23 mouse cellular contexts compared by ENCODE assay signal in the genomic region with DNA sequence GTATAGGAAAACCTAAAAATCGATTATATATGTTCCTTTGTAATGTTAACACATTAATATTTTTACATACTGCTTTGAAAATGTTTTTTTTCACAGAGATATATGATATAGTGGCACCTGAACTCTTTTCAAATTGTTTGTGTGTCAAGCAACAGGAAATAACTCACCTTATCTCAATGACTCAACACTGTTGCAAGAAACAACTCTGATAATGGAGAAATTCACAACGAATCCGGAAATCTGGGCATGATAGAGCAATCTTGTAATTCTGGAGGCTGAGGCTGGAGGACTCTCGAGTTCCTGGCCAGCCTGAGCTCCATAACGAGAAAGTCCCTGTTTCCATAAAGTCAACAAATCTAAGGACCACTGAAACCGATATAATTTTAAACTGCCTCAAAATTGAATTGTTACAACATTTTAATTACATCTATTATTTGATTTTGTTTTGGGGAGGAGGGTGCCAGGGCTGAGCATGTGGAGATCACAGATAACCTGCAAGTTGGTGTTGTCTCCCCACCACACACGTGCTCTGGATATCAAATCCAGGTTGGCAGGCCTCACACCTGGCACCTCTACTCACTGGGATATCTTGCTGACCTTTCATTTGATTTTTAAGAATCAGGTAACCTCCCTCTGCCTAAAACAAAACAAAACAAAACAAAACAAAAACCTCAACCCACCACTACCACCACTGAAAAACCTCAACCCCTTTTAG. TPM values are rescaled to one million over a fixed set of nuclear protein-coding genes. Genes with fewer than 3 reads are reported as not detected.
DNase-seq lines count a peak whose midpoint lies in the region; ATAC-seq lines count a peak whose summit lies in the region.
"Had no signal": no experiment of that assay in that cellular context is flagged by ENCODE, and none has a peak within 500 bp of the region (broad histone marks: within the 10 kb centered on the region; RNA-seq: fewer than 3 reads in every experiment).

No protein-coding gene starts in this region.

- H3K9me3 ChIP-seq in heart, embryonic 13.5 days: no peaks in the 10 kb centered on the region
- H3K9me3 ChIP-seq in liver, embryonic 12.5 days (replicated peaks): 0 out of 2 replicates have a peak, but pooled peaks cover 3% of the 10 kb centered on the region
- no peaks in the 10 kb centered on the region for H3K9me3 ChIP-seq in hindbrain, embryonic 16.5 days (ENCODE audit: control insufficient read depth, low read length)
- H3K9me3 ChIP-seq: embryonic facial prominence, embryonic 15.5 days had no signal

- 53% methylated on average over 7 of the region's 7 CpGs for WGBS in heart, embryonic 13.5 days
- 25% methylated on average over 7 of the region's 7 CpGs for WGBS in liver, embryonic 12.5 days (ENCODE audit: insufficient replicate concordance)
- 91% methylated on average over 7 of the region's 7 CpGs for WGBS in hindbrain, embryonic 16.5 days

- peak overlapping the region; percentile 84 for H3K4me3 ChIP-seq in heart, embryonic 13.5 days
- H3K4me3 ChIP-seq in liver, embryonic 12.5 days: peak overlapping the region; percentile 90
- H3K4me3 ChIP-seq in hindbrain, embryonic 16.5 days (ENCODE audit: low read length): no peak overlapping the region
- H3K4me3 ChIP-seq: embryonic facial prominence, embryonic 15.5 days; forebrain, embryonic 13.5 days; midbrain, embryonic 13.5 days; myocyte had no signal

- no peak for ATAC-seq in heart, embryonic 13.5 days (ENCODE audit: extremely low read depth, insufficient number of reproducible peaks, low FRiP score, low TSS enrichment)
- ATAC-seq in liver, embryonic 12.5 days: no peak
- ATAC-seq in hindbrain, embryonic 16.5 days: no peak
- ATAC-seq: forebrain, embryonic 13.5 days; hindbrain, postnatal 0 days; midbrain, embryonic 13.5 days had no signal

- 0 out of 2 replicates have a peak, but pooled peaks cover 2% of the 10 kb centered on the region for H3K36me3 ChIP-seq in heart, embryonic 13.5 days
- H3K36me3 ChIP-seq in liver, embryonic 12.5 days: peaks cover 8% of the 10 kb centered on the region
- H3K36me3 ChIP-seq in hindbrain, embryonic 16.5 days (ENCODE audit: control insufficient read depth, insufficient read depth, low read length): no peaks in the 10 kb centered on the region
- H3K36me3 ChIP-seq: embryonic facial prominence, embryonic 15.5 days had no signal

- H3K4me1 ChIP-seq in heart, embryonic 13.5 days: peaks cover 72% of the 10 kb centered on the region
- peaks cover 79% of the 10 kb centered on the region for H3K4me1 ChIP-seq in liver, embryonic 12.5 days
- peaks cover under 1% of the 10 kb centered on the region; the same call in 1 of the 2 replicates for H3K4me1 ChIP-seq in hindbrain, embryonic 16.5 days (ENCODE audit: control insufficient read depth, insufficient read depth, low read depth, low read length)

- intact Hi-C loops in heart, postnatal 36 days (cut with DNase I): loop anchor here (5.0 kb wide), 4 partner anchors 87 to 773 kb away; partner anchors contain the start of genes Avl9, Fkbp9 and Pyurf

- H3K27me3 ChIP-seq in heart, embryonic 13.5 days (replicated peaks): no peaks in the 10 kb centered on the region
- no peaks in the 10 kb centered on the region for H3K27me3 ChIP-seq in liver, embryonic 12.5 days (replicated peaks)
- H3K27me3 ChIP-seq in hindbrain, embryonic 16.5 days (replicated peaks; ENCODE audit: control insufficient read depth, insufficient read depth, low read length): no peaks in the 10 kb centered on the region
- H3K27me3 ChIP-seq: embryonic facial prominence, embryonic 15.5 days; forebrain, embryonic 13.5 days; midbrain, embryonic 13.5 days had no signal

- peak overlapping the region; percentile 59 for H3K27ac ChIP-seq in heart, embryonic 13.5 days (replicated peaks)
- H3K27ac ChIP-seq in liver, embryonic 12.5 days: peak overlapping the region; percentile 99
- H3K27ac ChIP-seq in hindbrain, embryonic 16.5 days (ENCODE audit: low read depth, low read length): no peak overlapping the region
- H3K27ac ChIP-seq: embryonic facial prominence, embryonic 15.5 days; forebrain, embryonic 13.5 days; hindbrain, postnatal 0 days; midbrain, embryonic 13.5 days had no signal

- H3K9ac ChIP-seq in heart, embryonic 13.5 days: peak overlapping the region; percentile 15; the same call in 1 of the 2 replicates
- H3K9ac ChIP-seq in liver, embryonic 12.5 days: peak overlapping the region; percentile 91
- H3K9ac ChIP-seq in hindbrain, embryonic 16.5 days (ENCODE audit: low read depth, low read length): no peak overlapping the region
- H3K9ac ChIP-seq: embryonic facial prominence, embryonic 15.5 days; forebrain, embryonic 13.5 days; midbrain, embryonic 13.5 days had no signal

- H3K4me2 ChIP-seq in heart, embryonic 13.5 days: peak overlapping the region; percentile 72
- H3K4me2 ChIP-seq in liver, embryonic 12.5 days: peak overlapping the region; percentile 89
- H3K4me2 ChIP-seq in hindbrain, embryonic 16.5 days (ENCODE audit: low read length): no peak overlapping the region
- H3K4me2 ChIP-seq: embryonic facial prominence, embryonic 15.5 days; forebrain, embryonic 13.5 days; midbrain, embryonic 13.5 days had no signal

- DNase-seq in heart, postnatal 36 days: no peak
- DNase-seq in spleen, postnatal 10 days (ENCODE audit: low spot score in 2 of 2): peak; percentile 21 to 27
- DNase-seq in spleen, adult 12 weeks (ENCODE audit: low spot score): no peak
- peak; percentile 0 for DNase-seq in yolk sac, embryonic 10.5 days (ENCODE audit: low spot score)
- no peak for DNase-seq in ovary, postnatal 14 days (ENCODE audit: low spot score)
- DNase-seq: adrenal gland, postnatal 25 days; cerebellum, adult 9-10 months; kidney, postnatal 25 days; layer of hippocampus, adult 9-11 months; lung, adult 18-20 months; lung, postnatal 36 days; right cerebral cortex, postnatal 14 days; thymus, adult 2 months had no signal

RNA-seq across cellular contexts. Expression of gene Nt5c3, which starts 4.2 kb away (rescaled TPM):
- 65.9 and 68.6 TPM in 2 replicates for polyA plus RNA-seq in heart, embryonic 13.5 days (2015; fragmentation: Nextera tagmentation; extraction: Ambion mirVana)
- total RNA-seq in heart, postnatal 36 days (2021): 10 to 100 TPM; 74.2 to 94.4 TPM
- polyA plus RNA-seq in liver, embryonic 12.5 days (2016; fragmentation: Nextera tagmentation; extraction: Ambion mirVana): 216 and 218 TPM in 2 replicates
- 150 and 161 TPM in 2 replicates for polyA plus RNA-seq in hindbrain, embryonic 16.5 days (2015; fragmentation: Nextera tagmentation; extraction: Ambion mirVana)

RNA-seq across cellular contexts. Expression of gene Vmn1r4, which starts 4.3 kb away (rescaled TPM):
- polyA plus RNA-seq in heart, embryonic 13.5 days (2015; fragmentation: Nextera tagmentation; extraction: Ambion mirVana): 0.06 and 0.09 TPM in 2 replicates
- total RNA-seq in heart, postnatal 36 days (2021): not detected
- polyA plus RNA-seq in liver, embryonic 12.5 days (2016; fragmentation: Nextera tagmentation; extraction: Ambion mirVana): 0.13 and 0.29 TPM in 2 replicates
- 0.37 and 0.69 TPM in 2 replicates for polyA plus RNA-seq in hindbrain, embryonic 16.5 days (2015; fragmentation: Nextera tagmentation; extraction: Ambion mirVana)

RNA-seq across cellular contexts. Expression of gene Vmn1r5, which starts 50.6 kb away (rescaled TPM):
- polyA plus RNA-seq in heart, embryonic 13.5 days (2015; fragmentation: Nextera tagmentation; extraction: Ambion mirVana): not detected in 2 replicates
- not detected for total RNA-seq in heart, postnatal 36 days (2021)
- polyA plus RNA-seq in liver, embryonic 12.5 days (2016; fragmentation: Nextera tagmentation; extraction: Ambion mirVana): not detected in 2 replicates
- not detected in 2 replicates for polyA plus RNA-seq in hindbrain, embryonic 16.5 days (2015; fragmentation: Nextera tagmentation; extraction: Ambion mirVana)
- total RNA-seq: adrenal gland, postnatal 25 days; heart, postnatal 25 days; hindbrain, postnatal 0 days; left cerebral cortex, postnatal 14 days had no signal
- polyA plus RNA-seq: embryonic facial prominence, embryonic 15.5 days; forebrain, embryonic 13.5 days; hindbrain, postnatal 0 days; midbrain, embryonic 13.5 days; myocyte; thymus, adult 2 months had no signal

Comparison
In these comparisons a context has a peak if more than half of its experiments do, and no peak if none do; other contexts are left out.
1. DNase-seq: peak in spleen, postnatal 10 days (2 of 2) and yolk sac, embryonic 10.5 days (single experiment); none in heart, postnatal 36 days (0 of 2), spleen, adult 12 weeks (single experiment) and ovary, postnatal 14 days (single experiment).